15 mouse cellular contexts compared by ENCODE assay signal in genomic region chr2:71048896-71049295, GRCm38 (mm10). TPM values are rescaled to one million over a fixed set of nuclear protein-coding genes. Genes with fewer than 3 reads are reported as not detected.
A peak's percentile ranks its signal among the peaks of the same experiment; 100 is the strongest.
DNase-seq lines count a peak whose midpoint lies in the region; ATAC-seq and TF ChIP-seq lines count a peak whose summit lies in the region.
"Had no signal": no experiment of that assay in that cellular context is flagged by ENCODE, and none has a peak within 500 bp of the region (broad histone marks: within the 10 kb centered on the region; RNA-seq: fewer than 3 reads in every experiment).

No protein-coding gene starts in this region.

- no peak overlapping the region for H3K4me2 ChIP-seq in stomach, postnatal 0 days (replicated peaks; ENCODE audit: low read depth)
- H3K4me2 ChIP-seq: heart, embryonic 13.5 days; kidney, embryonic 15.5 days; neural tube, embryonic 12.5 days had no signal

- peaks cover 2% of the 10 kb centered on the region; the same call in 1 of the 2 replicates for H3K79me2 ChIP-seq in liver, adult 2 months (ENCODE audit: control insufficient read depth, insufficient read depth, low read length)

- peaks cover 2% of the 10 kb centered on the region for H3K4me1 ChIP-seq in liver, adult 2 months (ENCODE audit: control insufficient read depth, insufficient read depth, low read length)
- no peaks in the 10 kb centered on the region for H3K4me1 ChIP-seq in stomach, postnatal 0 days (replicated peaks; ENCODE audit: control insufficient read depth, insufficient read depth)

- no peak for TF ChIP-seq EP300 in stomach, postnatal 0 days (optimal IDR thresholded peaks at IDR 0.05)

- TF ChIP-seq POLR2A in liver, adult 2 months (IDR thresholded peaks at IDR 0.05; ENCODE audit: extremely low read depth, insufficient read depth, low read length) = no peak

- 0 out of 2 replicates have a peak, but pooled peaks have one; percentile 31 for ATAC-seq in erythroid progenitor cell, adult 5-6 weeks (replicated peaks; ENCODE audit: low FRiP score, poor library complexity, severe bottlenecking)
- ATAC-seq in stomach, postnatal 0 days (ENCODE audit: low FRiP score, low TSS enrichment) = peak; percentile 71

- no peaks in the 10 kb centered on the region for H3K36me3 ChIP-seq in liver, adult 2 months (ENCODE audit: control insufficient read depth, insufficient read depth, low read length)
- no peaks in the 10 kb centered on the region for H3K36me3 ChIP-seq in stomach, postnatal 0 days (ENCODE audit: control insufficient read depth, insufficient read depth, low read length)
- H3K36me3 ChIP-seq: heart, embryonic 13.5 days; kidney, embryonic 15.5 days; neural tube, embryonic 12.5 days had no signal

- no peak overlapping the region for H3K9ac ChIP-seq in liver, adult 2 months (ENCODE audit: low read depth, low read length)
- no peak overlapping the region for H3K9ac ChIP-seq in stomach, postnatal 0 days (ENCODE audit: low read length)
- H3K9ac ChIP-seq: heart, embryonic 13.5 days; kidney, embryonic 15.5 days; neural tube, embryonic 12.5 days had no signal

- DNase-seq in liver, adult 2 months (ENCODE audit: extremely low read depth, low read depth, low spot score) = peak; percentile 17
- DNase-seq in liver = no peak
- DNase-seq in ES-CJ7 (ENCODE audit: low read depth, low spot score) = peak; percentile 93
- DNase-seq in stomach, postnatal 0 days (ENCODE audit: low spot score) = peak; percentile 60
- no peak for DNase-seq in adrenal gland, postnatal 4 days (ENCODE audit: low spot score in 2 of 2)
- no peak for DNase-seq in heart, postnatal 10 days
- DNase-seq: adrenal gland, adult 2 months; cerebellum, adult 18-20 months; gastrocnemius, postnatal 36 days; lung, postnatal 14 days; right cerebral cortex, postnatal 25 days had no signal

- H3K4me3 ChIP-seq in liver, adult 2 months (ENCODE audit: insufficient read depth, low read depth, low read length) = no peak overlapping the region
- H3K4me3 ChIP-seq in stomach, postnatal 0 days (ENCODE audit: low read depth, low read length) = no peak overlapping the region
- H3K4me3 ChIP-seq: heart, embryonic 13.5 days; kidney, embryonic 15.5 days; neural tube, embryonic 12.5 days had no signal

- H3K27ac ChIP-seq in liver, adult 2 months (replicated peaks; ENCODE audit: insufficient read depth, low read depth, low read length) = no peak overlapping the region
- no peak overlapping the region for H3K27ac ChIP-seq in stomach, postnatal 0 days (replicated peaks)
- H3K27ac ChIP-seq: heart, embryonic 13.5 days; kidney, embryonic 15.5 days; neural tube, embryonic 12.5 days had no signal

- H3K9me3 ChIP-seq in stomach, postnatal 0 days (ENCODE audit: control insufficient read depth, low read length) = no peaks in the 10 kb centered on the region
- H3K9me3 ChIP-seq: heart, embryonic 13.5 days; kidney, embryonic 15.5 days; neural tube, embryonic 12.5 days had no signal

- intact Hi-C loops in heart, postnatal 10 days (cut with DNase I) = no loop called here

- WGBS in liver, adult 2 months = 64% methylated on average over 12 of the region's 12 CpGs
- WGBS in stomach, postnatal 0 days = 65% methylated on average over 12 of the region's 12 CpGs

- TF ChIP-seq CTCF in liver, adult 2 months (IDR thresholded peaks at IDR 0.05; ENCODE audit: low read depth, low read length) = no peak
- peak; percentile 45; the same call in 1 of the 2 replicates for TF ChIP-seq CTCF in stomach, postnatal 0 days (IDR thresholded peaks at IDR 0.05; ENCODE audit: low read depth)

- H3K27me3 ChIP-seq in liver, adult 2 months (ENCODE audit: control insufficient read depth, insufficient read depth, low read length) = no peaks in the 10 kb centered on the region
- no peaks in the 10 kb centered on the region for H3K27me3 ChIP-seq in stomach, postnatal 0 days (ENCODE audit: control insufficient read depth, insufficient read depth, low read length)
- H3K27me3 ChIP-seq: heart, embryonic 13.5 days; kidney, embryonic 15.5 days; neural tube, embryonic 12.5 days had no signal

RNA-seq across cellular contexts. Expression of gene Dcaf17, which starts 6.2 kb away (rescaled TPM):
- 8.3 and 9.5 TPM in 2 replicates for total RNA-seq in liver, adult 2 months (2014; rRNA removed)
- polyA plus RNA-seq in liver, adult 2 months (2012; rRNA removed) = 2.1 and 2.8 TPM in 2 replicates
- total RNA-seq in erythroid progenitor cell, adult 5-6 weeks (2015; ENCODE audit: low replicate concordance) = 0.84 and 3.6 TPM in 2 replicates
- total RNA-seq in erythroid progenitor cell, adult 5-6 weeks (2017; ENCODE audit: low replicate concordance) = 8.8 and 9.1 TPM in 2 replicates
- 26.6 and 28.7 TPM in 2 replicates for polyA plus RNA-seq in stomach, postnatal 0 days (2015; fragmentation: Nextera tagmentation; extraction: Ambion mirVana)
- total RNA-seq in adrenal gland, postnatal 4 days (2021) = 10 to 100 TPM; 17.6 TPM
- total RNA-seq in heart, postnatal 10 days (2021) = 1 to 10 TPM; 6.0 to 6.9 TPM

RNA-seq across cellular contexts. Expression of gene Mettl8, which starts 6.5 kb away (rescaled TPM):
- total RNA-seq in liver, adult 2 months (2014; rRNA removed) = 10.8 and 11.7 TPM in 2 replicates
- 2.5 and 2.7 TPM in 2 replicates for polyA plus RNA-seq in liver, adult 2 months (2012; rRNA removed)
- 12.3 and 17.6 TPM in 2 replicates for total RNA-seq in erythroid progenitor cell, adult 5-6 weeks (2015; ENCODE audit: low replicate concordance)
- total RNA-seq in erythroid progenitor cell, adult 5-6 weeks (2017; ENCODE audit: low replicate concordance) = 7.3 and 28.8 TPM in 2 replicates
- polyA plus RNA-seq in stomach, postnatal 0 days (2015; fragmentation: Nextera tagmentation; extraction: Ambion mirVana) = 7.7 and 9.2 TPM in 2 replicates
- total RNA-seq in adrenal gland, postnatal 4 days (2021) = 10 to 100 TPM; 15.7 to 17.9 TPM
- total RNA-seq in heart, postnatal 10 days (2021) = 1 to 10 TPM; 4.6 to 5.1 TPM

Comparison
In these comparisons a context has a peak if more than half of its experiments do, and no peak if none do; other contexts are left out.
1. DNase-seq: peak in liver, adult 2 months (single experiment), ES-CJ7 (single experiment) and stomach, postnatal 0 days (single experiment); none in liver (single experiment), adrenal gland, postnatal 4 days (0 of 2) and heart, postnatal 10 days (0 of 2).